Comparison of ENCODE assay signal across 8 mouse cellular contexts in the genomic region with DNA sequence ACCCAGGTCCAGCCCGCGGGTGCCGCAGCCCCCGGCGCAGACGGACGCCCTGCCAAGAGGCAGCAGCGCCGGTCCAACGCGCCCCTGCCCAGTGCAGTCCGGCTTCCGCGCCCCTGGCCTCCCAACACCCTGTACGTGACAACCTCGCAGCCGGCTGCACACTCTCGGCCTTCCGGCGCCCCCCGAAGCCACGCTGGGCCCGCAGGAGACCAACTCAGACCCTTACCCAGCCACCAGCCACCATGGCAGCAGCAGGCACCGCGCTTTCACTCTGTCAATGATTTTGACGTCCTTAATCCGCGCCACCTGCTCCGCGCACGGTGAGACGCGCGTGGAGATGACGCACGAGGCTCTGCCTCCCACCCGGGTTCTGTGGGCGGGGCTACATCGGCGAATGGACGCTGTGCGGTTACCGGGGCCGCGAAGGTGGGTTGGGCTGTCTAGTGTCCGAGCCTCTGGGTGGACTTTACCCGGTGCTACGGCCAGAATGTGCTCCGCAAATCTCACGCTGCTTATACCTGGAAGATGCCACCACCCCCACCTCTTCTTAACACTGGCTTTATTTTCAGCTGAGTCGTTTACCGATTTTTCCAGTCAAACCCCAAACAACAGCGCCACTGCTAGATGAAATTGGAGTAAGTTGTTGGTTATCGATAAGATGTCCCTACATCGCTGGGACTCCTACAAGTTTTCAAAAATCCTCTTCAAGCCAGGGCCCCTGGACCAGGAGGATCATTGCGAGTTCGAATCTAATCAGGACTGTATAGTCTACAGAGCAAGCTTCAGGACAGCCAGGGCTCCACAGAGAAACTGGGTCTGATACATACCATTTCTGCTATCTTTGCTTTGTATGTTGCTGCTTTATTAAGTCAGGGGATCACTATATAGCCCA. TPM values are rescaled to one million over a fixed set of nuclear protein-coding genes. Genes with fewer than 3 reads are reported as not detected.
DNase-seq lines count a peak whose midpoint lies in the region; ATAC-seq lines count a peak whose summit lies in the region.

TSS of gene Rmdn3 (minus strand) at position 354 of the 892 bp plus-strand sequence.

- peak; percentile 93 for ATAC-seq in hindbrain, embryonic 13.5 days (ENCODE audit: low FRiP score)

- peak within 1 kb of the TSS; percentile 78 for H3K27ac ChIP-seq in hindbrain, embryonic 13.5 days

- H3K9ac ChIP-seq in hindbrain, embryonic 13.5 days: peak within 1 kb of the TSS; percentile 93

- peaks cover 23% of the 10 kb centered on the region for H3K4me1 ChIP-seq in hindbrain, embryonic 13.5 days (replicated peaks)

- H3K36me3 ChIP-seq in hindbrain, embryonic 13.5 days: peaks cover 22% of the 10 kb centered on the region

- peak within 1 kb of the TSS; percentile 99 for H3K4me3 ChIP-seq in hindbrain, embryonic 13.5 days

- peak within 1 kb of the TSS; percentile 97 for H3K4me2 ChIP-seq in hindbrain, embryonic 13.5 days

- no peaks in the 10 kb centered on the region for H3K9me3 ChIP-seq in hindbrain, embryonic 13.5 days

- DNase-seq in NIH3T3 (ENCODE audit: low read depth): peak; percentile 98
- DNase-seq in cerebellum, postnatal 10 days: peak; percentile 99
- DNase-seq in frontal cortex, postnatal 14 days (ENCODE audit: low spot score in 2 of 2): peak; percentile 92 to 96
- DNase-seq in layer of hippocampus, postnatal 25 days (ENCODE audit: extremely low spot score in 1 of 2, low spot score in 1 of 2): peak; percentile 94 to 96
- peak; percentile 94 for DNase-seq in lung, postnatal 25 days (ENCODE audit: low spot score)
- peak; percentile 97 for DNase-seq in retina, embryonic 14.5 days (ENCODE audit: low spot score)
- DNase-seq in thymus, postnatal 4 days: peak; percentile 97

- H3K27me3 ChIP-seq in hindbrain, embryonic 13.5 days: peaks cover 2% of the 10 kb centered on the region; the same call in 1 of the 2 replicates

- WGBS in hindbrain, embryonic 13.5 days: under 1% methylated on average over 55 of the region's 57 CpGs

RNA-seq across cellular contexts. Expression of gene Rmdn3, which starts in this region (rescaled TPM):
- 44.3 and 47.3 TPM in 2 replicates for polyA plus RNA-seq in hindbrain, embryonic 13.5 days (2015; fragmentation: Nextera tagmentation; extraction: Ambion mirVana)
- total RNA-seq in layer of hippocampus, postnatal 25 days (2021): 10 to 100 TPM; 51.5 to 56.5 TPM

Comparison
In these comparisons a context has a peak if more than half of its experiments do, and no peak if none do; other contexts are left out.
1. Peak in every context shown above with its lines: DNase-seq, ATAC-seq, H3K4me3 ChIP-seq and H3K27ac ChIP-seq.